Mouse (Mus musculus) heart, embryonic 16.5 days (tissue): ENCODE results near the gene Hic1. TPM values are rescaled to one million over a fixed set of nuclear protein-coding genes. Genes with fewer than 3 reads are reported as not detected.

Source experiments
- ATAC-seq: fragments of 200-750 bp; cut with Nextera tagmentation; replicated peaks from 2 replicates; pipeline ENCODE4 v1.8.0; 2017; ENCODE audit warnings: moderate number of reproducible peaks; ENCODE audit not compliant: insufficient read depth, low FRiP score; ENCODE audit errors: extremely low read depth
- H3K27ac ChIP-seq: fragments of 300-500 bp; sonication (generic); 2 replicates; pipeline ENCODE4 v1.5.1; 2014; ENCODE audit warnings: mild to moderate bottlenecking, low read length, control low read depth, moderate library complexity
- H3K27me3 ChIP-seq: fragments of 300-500 bp; sonication (generic); 2 replicates; pipeline ENCODE4 v1.6.1; 2014; ENCODE audit warnings: low read length, mixed read lengths; ENCODE audit not compliant: control insufficient read depth, insufficient read depth
- H3K36me3 ChIP-seq: fragments of 300-500 bp; sonication (generic); 2 replicates; pipeline ENCODE4 v1.6.1; 2014; ENCODE audit not compliant: control insufficient read depth, insufficient read depth
- H3K4me1 ChIP-seq: fragments of 300-500 bp; sonication (generic); 2 replicates; pipeline ENCODE4 v1.6.1; 2014; ENCODE audit warnings: low read length, mixed read lengths; ENCODE audit not compliant: control insufficient read depth, insufficient read depth
- H3K4me2 ChIP-seq: fragments of 300-500 bp; sonication (generic); 2 replicates; pipeline ENCODE4 v1.6.1; 2014; ENCODE audit warnings: low read depth, mild to moderate bottlenecking, control low read depth, low read length
- H3K4me3 ChIP-seq: fragments of 300-500 bp; sonication (generic); 2 replicates; pipeline ENCODE4 v1.5.1; 2014; ENCODE audit warnings: mild to moderate bottlenecking, control low read depth, low read length
- H3K9ac ChIP-seq: fragments of 300-500 bp; sonication (generic); 2 replicates; pipeline ENCODE4 v1.6.1; 2014; ENCODE audit warnings: low read length, control low read depth
- H3K9me3 ChIP-seq: fragments of 300-500 bp; sonication (generic); replicated peaks from 2 replicates; pipeline ENCODE4 v1.6.1; 2016; ENCODE audit warnings: low read length; ENCODE audit not compliant: control insufficient read depth
- WGBS: fragments of 180-500 bp; shearing (Covaris S2); extraction: QIAGEN DNeasy Blood & Tissue Kit; methylation state at CpG from one replicate; pipeline ENCODE4 v1.1.7; 2014; 5-methylcytosine and 5-hydroxymethylcytosine counted together
- polyA plus RNA-seq: library from polyadenylated mRNA; unstranded; fragments of >200 nt; fragmentation: Nextera tagmentation; extraction: Ambion mirVana; gene quantifications from 2 replicates; pipeline ENCODE4 v1.2.1, GENCODE M21; 2015

The Hic1 gene
- polyA plus RNA-seq, 1 experiment from 2014 or later = 7.1 TPM

DNA sequence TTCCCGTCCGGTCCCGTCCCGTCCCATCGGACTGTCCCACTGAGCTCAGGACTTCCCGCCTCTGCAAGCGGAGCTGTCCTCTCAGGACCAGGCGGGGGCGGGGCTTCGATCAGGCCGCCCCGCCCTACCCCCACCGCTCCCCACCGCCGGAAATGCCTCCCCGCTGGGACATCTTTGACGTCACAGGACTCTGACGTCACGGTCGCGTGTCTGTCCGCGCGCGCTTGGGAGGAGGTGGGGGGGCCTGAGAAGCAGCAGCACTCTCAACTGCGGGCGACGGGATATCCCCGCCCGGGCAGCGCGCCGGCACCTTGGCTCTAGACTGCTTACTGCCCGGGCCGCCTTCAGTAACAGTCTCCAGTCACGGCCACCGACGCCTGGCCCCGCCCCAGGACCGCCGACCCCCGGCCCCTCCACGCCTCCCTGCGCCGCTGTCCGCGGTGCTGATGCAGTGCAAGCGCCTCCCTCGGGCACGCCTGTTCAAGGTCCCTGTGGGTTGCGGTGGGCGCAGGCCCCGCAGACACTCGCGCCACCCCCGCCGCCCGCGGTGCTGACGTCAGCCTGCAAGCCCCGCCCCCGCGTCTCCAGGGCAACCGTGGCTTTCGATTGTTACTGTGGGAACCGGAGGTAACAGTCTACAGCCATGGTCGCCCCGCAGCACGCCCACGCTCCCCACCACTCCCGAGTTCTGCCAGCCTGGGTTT lies 3.9 kb upstream of the Hic1 start:
- peak; percentile 50 for ATAC-seq
- Histone ChIP-seq H3K9me3 (no peaks in the 10 kb centered on the region), H3K9ac (no peak overlapping the region), H3K4me1 (peaks cover 39% of the 10 kb centered on the region), H3K27ac (no peak overlapping the region), H3K4me3 (peak overlapping the region; percentile 56), H3K27me3 (peaks cover 22% of the 10 kb centered on the region), H3K36me3 (0 out of 2 replicates have a peak, but pooled peaks cover 4% of the 10 kb centered on the region), H3K4me2 (peak overlapping the region; percentile 89)
- under 1% methylated on average over 71 of the region's 71 CpGs for WGBS

DNA sequence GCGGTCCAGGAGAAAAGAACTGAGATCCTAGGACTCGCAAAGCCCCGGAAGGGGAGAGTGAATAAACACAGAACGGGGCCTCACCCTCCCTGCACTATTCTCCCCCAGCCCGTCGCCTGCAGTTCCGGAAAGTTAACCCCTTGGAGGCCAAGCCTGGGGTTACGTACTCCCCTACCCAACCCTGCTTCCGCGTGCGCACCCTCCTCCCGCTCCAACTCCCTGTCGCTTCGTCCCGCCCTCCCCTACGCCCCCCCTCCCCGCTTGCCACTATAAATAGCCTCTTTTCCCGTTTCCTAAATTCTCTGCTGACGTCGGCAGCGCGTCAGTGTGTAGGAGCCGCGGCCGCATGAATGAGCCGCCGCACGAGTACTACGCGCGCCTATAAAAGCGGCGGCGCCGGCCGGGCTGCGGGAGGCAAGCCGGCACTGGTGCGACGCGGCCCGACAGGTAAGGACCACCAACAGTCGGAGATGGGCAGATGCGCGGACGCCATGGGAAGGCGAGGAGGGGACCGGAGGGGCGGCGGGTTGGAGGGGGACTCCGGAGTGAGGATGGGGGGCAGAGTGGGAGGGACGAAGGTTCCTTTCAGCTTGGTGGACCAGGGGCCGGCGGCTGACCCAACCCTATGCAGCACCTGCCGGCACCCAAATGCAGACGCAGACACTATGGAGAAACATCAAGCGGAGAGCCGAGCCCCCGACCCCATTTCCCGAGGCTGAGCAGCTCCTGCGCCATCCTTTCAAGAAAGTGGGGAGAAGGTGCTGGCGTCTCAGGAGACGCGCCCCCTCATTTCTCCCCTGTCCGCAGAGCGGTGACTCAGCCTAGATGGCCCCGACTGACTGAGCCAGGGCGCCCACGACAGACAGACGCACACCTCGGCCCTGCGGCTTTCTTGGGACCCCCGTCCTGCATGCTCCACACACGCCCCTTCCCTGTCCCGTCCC lies 3.1 kb upstream of the Hic1 start:
- H3K36me3 ChIP-seq = 0 out of 2 replicates have a peak, but pooled peaks cover 2% of the 10 kb centered on the region
- H3K4me1 ChIP-seq = peaks cover 39% of the 10 kb centered on the region
- no peak overlapping the region; the same call in 1 of the 2 replicates for H3K9ac ChIP-seq
- H3K9me3 ChIP-seq = no peaks in the 10 kb centered on the region
- no peak overlapping the region for H3K27ac ChIP-seq
- H3K4me2 ChIP-seq = peak overlapping the region; percentile 89
- H3K27me3 ChIP-seq = peaks cover 30% of the 10 kb centered on the region
- ATAC-seq = no peak
- peak overlapping the region; percentile 56 for H3K4me3 ChIP-seq
- WGBS = under 1% methylated on average over 72 of the region's 75 CpGs

DNA sequence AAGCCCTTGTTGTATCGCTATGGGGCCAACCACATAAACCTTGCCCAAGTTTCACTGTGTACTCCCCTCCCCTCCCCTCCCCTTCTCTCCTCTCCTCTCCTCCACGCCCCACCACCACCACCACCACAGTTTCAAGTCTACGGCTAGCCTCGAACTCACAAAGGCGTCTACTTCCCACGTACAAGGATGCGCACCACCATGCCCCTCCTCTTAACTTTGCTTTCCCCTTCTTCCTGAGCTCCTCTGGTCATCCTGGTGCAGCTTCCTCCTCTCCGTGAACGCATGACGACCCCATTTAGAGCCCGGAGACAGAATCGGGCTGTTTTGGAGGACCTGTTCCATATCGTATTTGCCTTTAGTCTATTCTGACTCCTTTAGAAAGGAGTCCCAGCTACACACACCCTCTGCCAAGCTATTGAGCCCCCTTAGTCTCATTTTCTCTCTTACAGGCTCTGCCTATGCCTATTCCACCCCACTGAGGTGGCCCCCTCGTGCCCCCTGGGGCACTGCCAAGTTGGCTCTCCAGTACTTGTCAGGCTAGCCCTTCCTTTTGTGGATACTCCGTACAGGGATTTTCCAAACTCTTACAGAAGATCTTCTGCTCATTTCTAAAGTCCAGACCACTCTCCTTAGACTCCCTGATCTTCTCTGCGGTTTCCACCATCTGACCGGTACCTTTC lies 2.0 kb upstream of the Hic1 start:
- Histone ChIP-seq H3K9ac (no peak overlapping the region), H3K4me2 (no peak overlapping the region), H3K9me3 (no peaks in the 10 kb centered on the region), H3K36me3 (no peaks in the 10 kb centered on the region), H3K27me3 (peaks cover 31% of the 10 kb centered on the region), H3K4me1 (peaks cover 46% of the 10 kb centered on the region), H3K4me3 (peak overlapping the region; percentile 56; the same call in 1 of the 2 replicates), H3K27ac (no peak overlapping the region)
- no peak for ATAC-seq
- 9% methylated on average over 17 of the region's 17 CpGs for WGBS

DNA sequence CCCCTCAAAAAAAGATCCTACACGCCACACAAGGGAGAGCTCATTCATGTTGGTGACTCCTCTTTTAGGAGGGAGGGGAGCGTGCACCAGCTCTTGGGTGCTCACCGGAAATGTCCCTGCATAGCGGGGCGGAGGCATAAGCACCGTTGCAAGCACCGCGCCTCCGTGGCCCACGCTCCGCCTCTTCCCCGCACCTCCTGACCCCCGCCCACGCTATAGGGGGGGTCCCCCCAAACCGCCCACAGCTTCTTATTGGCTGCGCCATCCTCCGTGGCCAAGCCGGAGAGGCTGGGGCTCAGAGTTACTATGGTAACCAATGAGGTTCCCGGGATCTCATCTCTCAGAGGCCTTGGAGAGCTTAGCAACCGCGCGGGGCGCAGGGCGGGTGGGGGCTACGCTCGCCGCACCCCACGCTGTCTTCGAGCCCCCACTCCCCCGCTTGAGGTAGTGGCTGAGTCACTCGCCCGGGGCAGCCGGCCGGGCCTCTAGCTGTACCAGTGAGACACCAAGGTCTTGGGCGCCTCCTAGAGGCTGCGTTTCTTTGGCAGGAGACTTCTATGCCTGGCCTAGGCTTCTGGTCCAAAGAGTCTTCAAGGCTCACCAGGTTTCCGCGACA lies 925 bp upstream of the Hic1 start:
- no peak overlapping the region for H3K27ac ChIP-seq
- H3K4me1 ChIP-seq = peaks cover 55% of the 10 kb centered on the region
- peak overlapping the region; percentile 9; the same call in 1 of the 2 replicates for H3K9ac ChIP-seq

DNA sequence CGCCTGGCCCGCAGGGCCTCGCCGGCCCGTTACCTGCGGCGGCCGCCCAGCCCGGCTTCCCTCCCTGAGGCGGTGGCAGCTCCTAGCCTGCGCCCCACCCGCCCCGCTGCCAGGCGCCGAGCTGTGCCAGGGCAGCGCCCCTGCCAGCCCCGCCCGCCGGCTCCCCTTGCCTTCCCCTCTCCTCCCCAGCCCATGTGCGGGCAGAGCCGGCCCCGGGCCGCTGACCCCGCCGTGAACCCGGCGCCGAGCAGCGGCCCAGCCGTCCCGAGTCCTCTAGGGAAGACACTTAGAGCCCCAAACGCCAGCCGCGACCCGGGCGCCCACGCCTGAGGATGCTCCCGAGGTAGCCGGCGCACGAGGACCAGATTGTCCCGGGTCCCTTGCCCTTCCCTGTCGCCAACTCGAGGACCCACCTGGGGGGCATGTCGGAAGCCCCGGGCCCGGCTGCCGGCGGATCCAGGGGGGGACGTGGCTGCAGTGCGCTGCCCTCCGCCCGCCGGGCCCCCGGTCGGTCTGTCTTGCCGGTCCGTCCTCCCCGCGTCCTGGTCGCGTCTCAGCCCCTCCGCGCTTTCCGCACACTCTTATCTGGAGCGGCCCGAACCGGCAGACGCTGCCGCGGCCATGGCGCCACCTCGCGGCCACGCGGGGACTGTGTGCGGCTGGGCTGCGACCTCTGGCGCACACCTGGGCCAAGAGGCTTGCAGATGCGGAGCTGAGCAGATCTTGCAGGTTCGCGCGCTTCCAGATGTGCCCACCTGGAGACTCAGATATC lies 543 bp downstream of the Hic1 start:
- Histone ChIP-seq H3K27me3 (peaks cover 39% of the 10 kb centered on the region), H3K4me3 (peak overlapping the region; percentile 73), H3K4me2 (peak overlapping the region; percentile 95), H3K9ac (peak overlapping the region; percentile 74), H3K36me3 (no peaks in the 10 kb centered on the region), H3K27ac (peak overlapping the region; percentile 86), H3K4me1 (peaks cover 50% of the 10 kb centered on the region), H3K9me3 (no peaks in the 10 kb centered on the region)
- under 1% methylated on average over 78 of the region's 83 CpGs for WGBS
- ATAC-seq = peak; percentile 50

More for the DNA sequence above, 925 bp upstream of the Hic1 start:
- Histone ChIP-seq H3K4me2 (peak overlapping the region; percentile 95), H3K4me3 (peak overlapping the region; percentile 73), H3K27me3 (peaks cover 35% of the 10 kb centered on the region), H3K9me3 (no peaks in the 10 kb centered on the region), H3K36me3 (no peaks in the 10 kb centered on the region)
- ATAC-seq = peak; percentile 21; the same call in 1 of the 2 replicates
- WGBS = 0% methylated on average over 38 of the region's 38 CpGs

DNA sequence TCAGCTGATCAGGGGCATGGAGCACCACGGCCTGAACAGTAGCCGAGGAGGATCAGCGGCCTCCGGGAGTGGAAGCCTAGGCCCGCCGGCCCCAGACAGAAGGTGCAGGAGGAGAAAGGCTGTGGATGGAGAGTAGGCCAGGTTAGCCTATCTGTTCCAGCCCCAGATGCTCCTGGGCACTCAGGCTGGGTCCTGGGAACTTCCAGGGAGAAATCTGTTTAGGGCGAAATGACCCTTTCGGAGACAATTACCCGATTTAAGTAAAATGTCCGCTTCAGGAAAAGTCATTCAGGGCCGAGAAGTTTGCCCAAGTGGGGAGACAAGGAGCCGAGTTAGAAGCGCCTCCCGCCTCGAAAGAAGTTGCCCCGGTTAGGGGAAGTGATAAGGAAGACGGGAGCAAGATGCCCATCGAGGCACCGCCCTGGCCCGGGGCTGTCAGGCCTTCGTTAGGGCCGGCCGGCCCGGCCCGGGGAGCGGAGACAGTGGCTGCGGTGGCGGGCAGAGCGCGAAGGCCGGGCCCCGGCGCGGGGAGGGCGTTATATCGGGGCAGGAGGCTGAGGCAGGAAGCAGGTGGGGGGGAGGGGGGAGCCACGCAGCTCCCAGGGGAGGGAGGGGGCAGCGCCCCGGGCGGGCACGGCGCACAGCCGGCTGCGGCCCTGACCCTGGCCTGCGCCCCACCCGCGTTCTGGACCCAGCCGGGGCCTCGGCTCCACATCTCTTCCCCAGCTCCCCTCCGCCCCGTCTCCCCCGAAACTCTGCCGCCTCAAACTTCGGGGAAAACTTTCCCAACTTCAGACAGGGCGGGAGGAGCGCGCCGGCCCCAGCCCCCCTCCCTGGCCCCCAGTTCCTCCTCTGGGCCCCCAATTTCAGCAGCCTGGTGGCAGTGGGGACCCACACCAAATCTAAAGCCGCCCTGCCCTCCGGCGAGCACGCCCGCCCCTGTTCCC lies 1.4 kb downstream of the Hic1 start:
- 6% methylated on average over 55 of the region's 63 CpGs for WGBS

DNA sequence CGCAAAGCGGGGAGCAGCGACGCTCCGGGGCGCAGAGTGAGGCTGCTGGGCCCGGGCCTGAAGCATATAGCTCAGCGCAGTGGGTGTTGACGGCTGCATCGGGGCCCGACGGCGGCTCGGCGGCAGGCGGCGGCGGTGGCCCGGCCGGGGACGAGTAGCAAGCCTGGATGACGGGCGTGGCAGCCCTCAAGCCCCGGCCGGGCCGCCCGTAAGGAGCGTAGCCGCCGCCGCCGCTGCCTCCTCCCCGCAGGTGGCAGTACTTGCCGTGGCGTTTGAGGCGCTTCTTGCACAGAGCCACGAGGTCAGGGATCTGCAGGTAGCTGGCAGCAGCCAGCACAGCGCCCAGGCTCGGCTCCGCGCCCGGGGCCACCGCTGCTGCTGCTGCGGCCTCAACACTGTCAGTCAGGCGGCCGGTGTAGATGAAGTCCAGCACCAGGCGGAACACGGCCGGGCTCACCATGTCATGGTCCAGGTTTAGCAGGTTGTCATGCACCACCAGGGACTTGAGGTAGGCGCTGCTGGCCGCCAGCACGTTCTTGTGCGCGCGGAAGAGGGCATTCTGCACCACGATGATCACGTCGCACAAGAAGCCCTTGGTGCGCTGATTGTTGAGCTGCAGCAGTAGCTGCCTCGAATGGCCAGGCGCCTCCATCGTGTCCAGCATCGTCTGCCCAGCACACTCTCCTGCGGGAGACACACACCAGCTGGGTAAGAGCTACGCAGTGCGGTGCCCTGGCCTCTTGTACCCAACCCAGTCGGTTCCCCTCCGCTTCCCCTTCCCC lies 2.3 kb downstream of the Hic1 start:
- 3% methylated on average over 68 of the region's 68 CpGs for WGBS
- Histone ChIP-seq H3K9ac (peak overlapping the region; percentile 74), H3K4me1 (peaks cover 43% of the 10 kb centered on the region), H3K4me3 (peak overlapping the region; percentile 73), H3K9me3 (no peaks in the 10 kb centered on the region), H3K36me3 (peaks cover 10% of the 10 kb centered on the region; the same call in 1 of the 2 replicates), H3K4me2 (peak overlapping the region; percentile 95), H3K27ac (peak overlapping the region; percentile 86), H3K27me3 (peaks cover 29% of the 10 kb centered on the region)
- ATAC-seq = no peak

More for the DNA sequence above, 1.4 kb downstream of the Hic1 start:
- H3K9me3 ChIP-seq = no peaks in the 10 kb centered on the region
- peaks cover 51% of the 10 kb centered on the region for H3K4me1 ChIP-seq
- peaks cover 8% of the 10 kb centered on the region; the same call in 1 of the 2 replicates for H3K36me3 ChIP-seq
- H3K4me3 ChIP-seq = peak overlapping the region; percentile 73
- peak overlapping the region; percentile 86 for H3K27ac ChIP-seq
- peak overlapping the region; percentile 95 for H3K4me2 ChIP-seq
- H3K27me3 ChIP-seq = peaks cover 37% of the 10 kb centered on the region
- peak overlapping the region; percentile 74 for H3K9ac ChIP-seq
- ATAC-seq = 0 out of 2 replicates have a peak, but pooled peaks have one; percentile 3
